Mouse (Mus musculus) olfactory bulb, adult 2 months (tissue): Measurements from ENCODE around the gene Gm45711. TPM values are rescaled to one million over a fixed set of nuclear protein-coding genes. Genes with fewer than 3 reads are reported as not detected.
"Not testable (repeated sequence)": the region's sequence is repeated elsewhere in the genome, so short reads cannot be mapped to it uniquely, and the experiment has no call there.

Experiments
- H3K27ac ChIP-seq: fragments of 200-500 bp; 2 replicates; pipeline ENCODE4 v1.5.1; 2012; ENCODE audit warnings: low read depth, low read length; ENCODE audit not compliant: insufficient read depth
- H3K4me1 ChIP-seq: fragments of 200-500 bp; 2 replicates; pipeline ENCODE4 v1.6.1; 2012; ENCODE audit warnings: low read length; ENCODE audit not compliant: control insufficient read depth, insufficient read depth
- H3K4me3 ChIP-seq: fragments of 200-500 bp; 2 replicates; pipeline ENCODE4 v1.5.1; 2012; ENCODE audit warnings: mild to moderate bottlenecking, low read depth, low read length, moderate library complexity; ENCODE audit not compliant: insufficient read depth
- CTCF ChIP-seq: fragments of 200-500 bp; IDR thresholded peaks from 2 replicates; pipeline ENCODE4 v1.5.1; 2012; ENCODE audit warnings: low read depth, mild to moderate bottlenecking, low read length, moderate library complexity; ENCODE audit not compliant: insufficient read depth
- POLR2A ChIP-seq: fragments of 200-500 bp; IDR thresholded peaks from 2 replicates; pipeline ENCODE4 v1.6.1; 2012; ENCODE audit warnings: mild to moderate bottlenecking, low read depth, low read length, moderate library complexity; ENCODE audit not compliant: insufficient read depth
- WGBS: fragments of 180-500 bp; shearing (Covaris S2); methylation state at CpG from one replicate; pipeline ENCODE4 v1.1.7; 2018; 5-methylcytosine and 5-hydroxymethylcytosine counted together
- polyA plus RNA-seq: library from polyadenylated mRNA; stranded (reverse); fragments of >200 nt; gene quantifications from 2 replicates; pipeline ENCODE4 v1.2.4, GENCODE M21; 2012; ENCODE audit warnings: low replicate concordance; ENCODE audit not compliant: missing spikeins, insufficient read depth, insufficient read length

The Gm45711 gene
- polyA plus RNA-seq, 1 experiment: not detected

- Histone ChIP-seq H3K4me3 (no peak overlapping the region), H3K4me1 (no peaks in the 10 kb centered on the region), H3K27ac (no peak overlapping the region)
- 86% methylated on average over 1 of the region's 1 CpGs for WGBS
- TF ChIP-seq POLR2A (no peak), CTCF (no peak)
Measured at GRCm38 (mm10) chr8:104294396-104294795, 15.5 kb downstream of the Gm45711 start.

DNA sequence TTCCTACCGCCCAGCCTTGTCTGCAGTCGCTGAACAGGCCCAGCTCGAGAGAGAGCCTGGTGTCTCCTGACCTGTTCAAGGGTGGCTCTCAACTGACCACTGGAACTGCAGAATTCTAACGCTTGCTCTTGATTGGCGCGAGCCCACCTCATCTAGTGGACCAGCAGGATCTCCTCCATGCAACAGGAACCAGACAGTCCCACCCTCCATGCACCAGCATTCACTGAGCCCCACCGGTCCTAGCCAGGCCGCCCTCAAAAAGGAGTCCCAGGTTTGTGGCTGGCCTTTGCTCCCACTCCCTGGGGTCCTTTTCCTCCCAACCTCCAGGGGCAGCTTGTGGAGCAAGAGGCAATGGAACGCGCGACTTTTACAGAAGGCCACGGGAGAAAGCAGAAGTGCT lies 16.8 kb downstream of the Gm45711 start, which contains the start of gene Cmtm2a:
Gene Cmtm2a (minus strand): TSS at position 101 of the 400 bp plus-strand sequence.
- not testable (repeated sequence) for H3K4me3 ChIP-seq, H3K4me1 ChIP-seq, H3K27ac ChIP-seq
- WGBS: 92% methylated on average over 12 of the region's 12 CpGs

DNA sequence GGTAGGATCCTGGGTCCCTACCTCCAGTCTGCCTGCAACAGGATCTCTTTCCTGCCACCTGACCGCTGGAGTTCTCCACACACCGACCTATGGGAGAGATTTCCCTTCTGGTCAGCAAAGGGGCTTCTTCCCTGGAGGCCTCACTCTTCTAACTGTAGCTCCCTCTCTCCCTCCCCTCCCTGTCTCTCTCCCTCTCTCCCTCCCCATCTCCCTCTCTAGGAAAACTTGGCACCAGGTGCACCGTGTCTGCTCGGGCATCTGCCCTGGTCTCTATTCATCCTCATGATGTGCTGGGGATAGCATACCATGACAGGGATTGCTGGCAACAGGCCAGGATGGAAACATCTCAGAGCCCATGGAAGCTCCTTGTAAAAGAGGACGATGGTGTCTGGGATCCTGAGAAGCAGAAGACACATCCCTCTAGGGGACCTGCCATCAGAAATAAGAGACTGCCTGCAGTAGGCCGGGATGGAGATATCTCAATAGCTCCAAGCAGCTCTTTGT lies 40.9 kb downstream of the Gm45711 start:
- H3K4me3 ChIP-seq: no peak overlapping the region
- no peaks in the 10 kb centered on the region for H3K4me1 ChIP-seq
- WGBS: 81% methylated on average over 6 of the region's 6 CpGs
- H3K27ac ChIP-seq: no peak overlapping the region
- TF ChIP-seq CTCF: no peak
- TF ChIP-seq POLR2A: no peak

DNA sequence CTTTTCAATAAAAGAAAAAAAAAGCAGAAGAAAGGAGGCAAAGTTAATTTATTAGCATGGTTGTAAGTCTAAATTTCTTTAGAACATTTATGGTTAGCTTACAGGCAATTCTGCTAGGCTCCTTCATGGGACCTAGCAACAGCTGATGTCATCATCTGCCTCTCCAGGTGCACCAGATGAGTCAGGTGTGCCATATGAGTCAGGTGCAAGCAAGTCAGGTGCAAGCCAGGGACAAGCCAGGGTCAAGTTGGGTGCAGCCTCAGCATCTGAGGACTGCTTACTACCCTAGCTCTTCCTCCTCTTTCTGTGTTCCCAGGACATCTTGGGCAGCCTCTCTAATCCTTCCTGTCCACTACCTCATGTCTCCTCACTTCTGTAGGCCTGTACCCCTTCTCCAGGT lies 41.5 kb downstream of the Gm45711 start:
- H3K27ac ChIP-seq: no peak overlapping the region
- no peak overlapping the region for H3K4me3 ChIP-seq
- no peak for TF ChIP-seq CTCF
- TF ChIP-seq POLR2A: no peak
- H3K4me1 ChIP-seq: no peaks in the 10 kb centered on the region

- WGBS: 97% methylated on average over 22 of the region's 22 CpGs
- H3K4me3 ChIP-seq, H3K27ac ChIP-seq, H3K4me1 ChIP-seq: not testable (repeated sequence)
Measured at GRCm38 (mm10) chr8:104264271-104264935, 45.5 kb downstream of the Gm45711 start.

DNA sequence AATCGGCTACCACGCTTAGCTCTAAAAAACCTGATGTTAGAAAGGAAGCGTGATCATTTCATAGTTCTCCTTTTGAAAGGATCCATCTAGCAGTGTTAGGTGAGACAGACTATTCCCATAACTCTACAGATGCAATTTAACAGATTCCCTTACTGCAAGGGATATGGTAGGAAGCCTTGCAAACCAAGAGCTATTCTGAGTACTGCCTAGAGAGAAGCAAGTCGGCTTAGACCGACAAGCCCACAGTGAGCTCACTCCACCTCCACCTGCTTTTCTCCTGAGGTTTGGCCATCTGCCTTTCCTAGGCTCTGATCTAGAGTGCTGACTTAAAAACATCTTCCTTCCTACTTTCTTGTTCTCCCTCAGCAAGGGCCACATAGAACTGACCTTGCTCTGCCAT lies 48.1 kb downstream of the Gm45711 start:
- 83% methylated on average over 5 of the region's 5 CpGs for WGBS
- not testable (repeated sequence) for H3K4me1 ChIP-seq, H3K27ac ChIP-seq, H3K4me3 ChIP-seq

- Histone ChIP-seq H3K4me1 (peaks cover 2% of the 10 kb centered on the region; the same call in 1 of the 2 replicates), H3K27ac (no peak overlapping the region), H3K4me3 (no peak overlapping the region)
- WGBS: 84% methylated on average over 3 of the region's 3 CpGs
- TF ChIP-seq CTCF: no peak
Measured at GRCm38 (mm10) chr8:104253016-104253415, 56.9 kb downstream of the Gm45711 start.

DNA sequence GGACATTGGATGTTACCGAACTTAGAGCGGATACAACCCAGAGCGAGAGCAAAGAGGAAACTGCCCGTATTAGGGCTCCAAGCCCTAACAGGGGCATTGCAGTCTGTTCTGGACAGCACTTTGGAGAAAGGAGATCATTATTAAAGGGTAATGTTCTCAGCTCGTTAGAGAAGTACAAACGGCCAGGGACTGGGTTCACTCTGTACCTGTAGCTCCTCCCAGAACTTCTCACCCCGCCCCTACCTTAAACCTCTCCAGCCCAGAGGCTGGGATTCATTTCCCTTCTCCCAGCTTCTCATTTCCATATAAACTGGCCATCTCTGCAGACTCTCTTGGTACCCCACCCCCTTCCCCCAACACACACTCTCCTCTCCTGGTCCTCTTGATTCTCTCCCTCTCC lies 58.4 kb downstream of the Gm45711 start:
- Histone ChIP-seq H3K4me1 (peaks cover 14% of the 10 kb centered on the region), H3K27ac (no peak overlapping the region), H3K4me3 (no peak overlapping the region)
- TF ChIP-seq CTCF: no peak
- no peak for TF ChIP-seq POLR2A
- WGBS: under 1% methylated on average over 7 of the region's 7 CpGs

DNA sequence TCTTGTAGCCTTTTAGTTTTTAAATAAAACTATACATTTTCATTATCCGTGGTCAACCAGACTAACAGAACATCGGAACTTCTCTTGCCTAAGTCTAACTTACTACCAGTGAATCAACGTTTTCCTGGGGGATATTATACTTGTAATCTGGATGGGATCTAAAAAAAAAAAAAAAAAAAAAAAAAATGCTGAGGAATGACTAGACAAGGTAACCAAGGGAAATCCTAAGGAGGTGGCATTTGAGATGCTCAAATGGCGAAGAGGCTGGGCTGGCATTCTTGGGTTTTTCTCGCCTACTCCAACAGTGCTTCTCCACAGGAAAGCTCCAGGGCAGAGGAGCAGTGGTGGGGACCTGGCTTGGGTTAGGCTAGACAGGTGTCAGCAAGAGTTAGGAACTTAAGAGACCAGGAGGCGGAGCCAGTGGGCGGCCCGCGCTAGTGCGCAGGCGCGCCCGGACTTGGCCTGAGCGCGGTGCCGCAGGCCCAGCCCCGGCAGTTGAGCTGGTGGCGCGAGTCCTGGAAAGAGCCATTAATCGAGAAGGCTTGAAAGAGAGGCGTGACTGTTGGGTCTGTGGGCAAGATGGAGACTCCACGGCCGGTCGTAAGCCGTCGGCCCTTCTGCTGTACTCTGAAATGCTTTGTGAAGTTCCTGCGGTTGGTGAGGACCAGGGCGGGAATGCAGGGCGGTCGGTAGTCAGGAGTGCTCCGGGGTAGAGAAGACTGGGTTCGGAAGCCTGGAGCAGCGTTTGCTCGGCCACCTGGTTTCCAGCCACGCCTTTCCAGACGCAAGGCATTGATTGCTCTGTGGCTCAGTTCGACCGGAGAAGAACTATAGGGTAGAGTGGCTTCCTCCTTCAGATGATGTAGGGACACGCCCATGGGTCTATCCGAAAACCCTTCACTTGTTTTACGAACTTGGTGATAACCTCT lies 59.2 kb downstream of the Gm45711 start, which contains the start of gene Cklf:
Gene Cklf (plus strand): TSS at position 423 of the 929 bp plus-strand sequence.
- TF ChIP-seq POLR2A (peak; percentile 30; the same call in 1 of the 2 replicates), CTCF (no peak)
- no peak within 1 kb of the TSS for H3K27ac ChIP-seq
- peaks cover 14% of the 10 kb centered on the region for H3K4me1 ChIP-seq
- 5% methylated on average over 41 of the region's 41 CpGs for WGBS
- H3K4me3 ChIP-seq: peak within 1 kb of the TSS; percentile 58
